Mouse (Mus musculus): Measurements from ENCODE around the gene Cox11. TPM values are rescaled to one million over a fixed set of nuclear protein-coding genes. Genes with fewer than 3 reads are reported as not detected.

Cox11 gene
- 10 to 100 TPM; 21.9 to 26.3 TPM for total RNA-seq (2021)
- long read RNA-seq, experiment 1, transcript Cox11-201 (4 exons, 1,224 nt): major isoform, 45 of 46 reads
- long read RNA-seq, experiment 1, partial matches to known transcripts: 0 of 46 reads
- long read RNA-seq, experiment 1, other reads (novel, unspliced or antisense): 1 of 46 reads
- long read RNA-seq, experiment 2, transcript Cox11-201 (4 exons, 1,224 nt): major isoform, 41 of 42 reads
- long read RNA-seq, experiment 2, partial matches to known transcripts: 0 of 42 reads
- long read RNA-seq, experiment 2, other reads (novel, unspliced or antisense): 1 of 42 reads

GRCm38 (mm10) chr11:90637440-90638311 lies at the start of gene Cox11, which contains the start of gene Stxbp4:
Gene Cox11 (plus strand): TSS chr11:90638173.
Gene Stxbp4 (minus strand): TSS chr11:90638084.
- intact Hi-C loops (cut with DNase I; ENCODE audit: low total_unique reads): no loop called here
- DNase-seq: peak; percentile 92

- no peak for DNase-seq
- intact Hi-C loops (cut with DNase I; ENCODE audit: low total_unique reads): no loop called here
Measured at GRCm38 (mm10) chr11:90590996-90591395, 47.0 kb upstream of the Cox11 start.

GRCm38 (mm10) chr11:90595826-90596225 lies 42.1 kb upstream of the Cox11 start:
- intact Hi-C loops (cut with DNase I; ENCODE audit: low total_unique reads): no loop called here
- DNase-seq: no peak

- DNase-seq: no peak
- intact Hi-C loops (cut with DNase I; ENCODE audit: low total_unique reads): no loop called here
Measured at GRCm38 (mm10) chr11:90603066-90603465, 34.9 kb upstream of the Cox11 start.

GRCm38 (mm10) chr11:90612118-90612517 lies 25.9 kb upstream of the Cox11 start:
- no peak for DNase-seq
- intact Hi-C loops (cut with DNase I; ENCODE audit: low total_unique reads): no loop called here

- no peak for DNase-seq
- intact Hi-C loops (cut with DNase I; ENCODE audit: low total_unique reads): loop anchor here (5.0 kb wide), 2 partner anchors 297 to 427 kb away; partner anchors contain the start of gene Gm45716
Measured at GRCm38 (mm10) chr11:90614743-90615142, 23.2 kb upstream of the Cox11 start.

GRCm38 (mm10) chr11:90616431-90616830 lies 21.5 kb upstream of the Cox11 start:
- DNase-seq: no peak
- intact Hi-C loops (cut with DNase I; ENCODE audit: low total_unique reads): loop anchor here (5.0 kb wide), 2 partner anchors 299 to 429 kb away; partner anchors contain the start of gene Gm45716

- no peak for DNase-seq
- intact Hi-C loops (cut with DNase I; ENCODE audit: low total_unique reads): no loop called here
Measured at GRCm38 (mm10) chr11:90622044-90622443, 15.9 kb upstream of the Cox11 start.

GRCm38 (mm10) chr11:90622500-90622899 lies 15.5 kb upstream of the Cox11 start:
- DNase-seq: no peak
- intact Hi-C loops (cut with DNase I; ENCODE audit: low total_unique reads): no loop called here

- intact Hi-C loops (cut with DNase I; ENCODE audit: low total_unique reads): no loop called here
- DNase-seq: peak; percentile 15
Measured at GRCm38 (mm10) chr11:90623477-90623876, 14.5 kb upstream of the Cox11 start.

- intact Hi-C loops (cut with DNase I; ENCODE audit: low total_unique reads): no loop called here
- DNase-seq: no peak
Measured at GRCm38 (mm10) chr11:90625174-90625573, 12.8 kb upstream of the Cox11 start.

- no peak for DNase-seq
- intact Hi-C loops (cut with DNase I; ENCODE audit: low total_unique reads): no loop called here
Measured at GRCm38 (mm10) chr11:90627751-90628150, 10.2 kb upstream of the Cox11 start.

GRCm38 (mm10) chr11:90632480-90632879 lies 5.5 kb upstream of the Cox11 start:
- intact Hi-C loops (cut with DNase I; ENCODE audit: low total_unique reads): no loop called here
- no peak for DNase-seq

GRCm38 (mm10) chr11:90634661-90635060 lies 3.3 kb upstream of the Cox11 start:
- peak; percentile 16 for DNase-seq
- intact Hi-C loops (cut with DNase I; ENCODE audit: low total_unique reads): no loop called here

- no peak for DNase-seq
- intact Hi-C loops (cut with DNase I; ENCODE audit: low total_unique reads): no loop called here
Measured at GRCm38 (mm10) chr11:90638312-90638830, 398 bp downstream of the Cox11 start.

- DNase-seq: no peak
- intact Hi-C loops (cut with DNase I; ENCODE audit: low total_unique reads): no loop called here
Measured at GRCm38 (mm10) chr11:90649777-90650176, 11.8 kb downstream of the Cox11 start.

GRCm38 (mm10) chr11:90650231-90650885 lies 12.4 kb downstream of the Cox11 start:
- intact Hi-C loops (cut with DNase I; ENCODE audit: low total_unique reads): no loop called here
- no peak for DNase-seq

GRCm38 (mm10) chr11:90652603-90653002 lies 14.6 kb downstream of the Cox11 start:
- DNase-seq: no peak
- intact Hi-C loops (cut with DNase I; ENCODE audit: low total_unique reads): no loop called here

- DNase-seq: no peak
- intact Hi-C loops (cut with DNase I; ENCODE audit: low total_unique reads): no loop called here
Measured at GRCm38 (mm10) chr11:90657527-90657926, 19.6 kb downstream of the Cox11 start.

- intact Hi-C loops (cut with DNase I; ENCODE audit: low total_unique reads): no loop called here
- no peak for DNase-seq
Measured at GRCm38 (mm10) chr11:90660662-90661061, 22.7 kb downstream of the Cox11 start.

All from gastrocnemius, postnatal 14 days (tissue).